Mouse (Mus musculus) neural tube, embryonic 11.5 days (tissue): ENCODE results near the gene Ttc4. TPM values are rescaled to one million over a fixed set of nuclear protein-coding genes. Genes with fewer than 3 reads are reported as not detected.

Experiments used
- ATAC-seq: fragments of 200-750 bp; cut with Nextera tagmentation; 2 replicates; pipeline ENCODE4 v1.8.0; 2017; ENCODE audit warnings: moderate number of reproducible peaks, mild to moderate bottlenecking, moderate TSS enrichment, moderate library complexity; ENCODE audit not compliant: insufficient read depth, low FRiP score, low TSS enrichment
- DNase-seq: peaks from one replicate; pipeline ENCODE4 v3.0.0-alpha.2; 2015; ENCODE audit warnings: low spot score
- H3K27ac ChIP-seq: fragments of 300-500 bp; sonication (generic); 2 replicates; pipeline ENCODE4 v1.5.1; 2014; ENCODE audit warnings: low read depth, mild to moderate bottlenecking, low read length
- H3K27me3 ChIP-seq: fragments of 300-500 bp; sonication (generic); 2 replicates; pipeline ENCODE4 v1.6.1; 2014; ENCODE audit warnings: mild to moderate bottlenecking, low read length, mixed read lengths; ENCODE audit not compliant: control insufficient read depth, insufficient read depth
- H3K36me3 ChIP-seq: fragments of 300-500 bp; sonication (generic); 2 replicates; pipeline ENCODE4 v1.6.1; 2014; ENCODE audit warnings: mild to moderate bottlenecking, low read length, moderate library complexity, mixed read lengths; ENCODE audit not compliant: control insufficient read depth, insufficient read depth
- H3K4me1 ChIP-seq: fragments of 300-500 bp; sonication (generic); 2 replicates; pipeline ENCODE4 v1.6.1; 2014; ENCODE audit warnings: low read length, mixed read lengths; ENCODE audit not compliant: control insufficient read depth, insufficient read depth
- H3K4me2 ChIP-seq: fragments of 300-500 bp; sonication (generic); 2 replicates; pipeline ENCODE4 v1.6.1; 2014; ENCODE audit warnings: low read depth, mild to moderate bottlenecking, moderate library complexity
- H3K4me3 ChIP-seq: fragments of 300-500 bp; sonication (generic); 2 replicates; pipeline ENCODE4 v1.5.1; 2014; ENCODE audit warnings: low read depth, low read length
- H3K9ac ChIP-seq: fragments of 300-500 bp; sonication (generic); 2 replicates; pipeline ENCODE4 v1.6.1; 2014; ENCODE audit warnings: mild to moderate bottlenecking, low read length
- H3K9me3 ChIP-seq: fragments of 300-500 bp; sonication (generic); 2 replicates; pipeline ENCODE4 v1.6.1; 2016; ENCODE audit warnings: low read length; ENCODE audit not compliant: control insufficient read depth
- whole genome bisulfite sequencing: fragments of 180-500 bp; shearing (Covaris S2); extraction: QIAGEN DNeasy Blood & Tissue Kit; methylation state at CpG from one replicate; pipeline ENCODE4 v1.1.7; 2014; 5-methylcytosine and 5-hydroxymethylcytosine counted together
- polyA plus RNA-seq: library from polyadenylated mRNA; unstranded; fragments of >200 nt; fragmentation: Nextera tagmentation; extraction: Ambion mirVana; gene quantifications from 2 replicates; pipeline ENCODE4 v1.2.1, GENCODE M21; 2014

Ttc4 gene
- polyA plus RNA-seq, 1 experiment from 2014 or later, result 114 TPM

DNA sequence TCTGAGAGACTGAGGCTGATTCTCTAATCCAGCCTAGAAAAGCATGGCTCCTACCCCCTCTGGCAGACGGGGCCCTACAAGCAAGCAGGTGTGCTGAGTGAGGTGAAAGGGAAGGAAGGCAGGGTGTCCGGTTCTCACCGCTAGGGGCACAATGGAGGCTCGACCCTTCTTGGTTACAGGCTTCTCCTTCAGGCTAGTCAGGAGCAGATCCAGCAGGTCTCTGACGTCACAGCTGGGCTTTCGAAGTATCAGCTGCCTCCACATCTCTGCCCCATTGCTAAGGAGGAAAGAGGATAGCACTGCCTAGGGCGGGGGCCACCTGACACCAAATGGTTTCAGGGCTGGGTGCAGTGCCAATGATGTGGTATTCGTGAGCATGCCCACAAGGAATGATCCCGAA lies 21.2 kb upstream of the Ttc4 start:
- no peak; the same call in 1 of the 2 replicates for ATAC-seq
- WGBS, result 19% methylated on average over 9 of the region's 9 CpGs
- Histone ChIP-seq H3K27ac (no peak overlapping the region), H3K4me1 (no peaks in the 10 kb centered on the region), H3K27me3 (no peaks in the 10 kb centered on the region), H3K4me2 (no peak overlapping the region), H3K9me3 (no peaks in the 10 kb centered on the region), H3K36me3 (no peaks in the 10 kb centered on the region), H3K9ac (no peak overlapping the region), H3K4me3 (no peak overlapping the region)
- DNase-seq, result peak; percentile 70

- Histone ChIP-seq H3K9me3 (no peaks in the 10 kb centered on the region), H3K4me2 (no peak overlapping the region), H3K27ac (no peak overlapping the region), H3K27me3 (no peaks in the 10 kb centered on the region), H3K4me1 (no peaks in the 10 kb centered on the region), H3K9ac (no peak overlapping the region), H3K36me3 (no peaks in the 10 kb centered on the region), H3K4me3 (no peak overlapping the region)
- ATAC-seq, result no peak
- 84% methylated on average over 15 of the region's 15 CpGs for WGBS
- DNase-seq, result no peak
Measured at GRCm38 (mm10) chr4:106693841-106694430, 15.2 kb upstream of the Ttc4 start.

GRCm38 (mm10) chr4:106688636-106689296 lies 10.0 kb upstream of the Ttc4 start:
- DNase-seq, result no peak
- Histone ChIP-seq H3K9ac (no peak overlapping the region), H3K27ac (no peak overlapping the region), H3K36me3 (no peaks in the 10 kb centered on the region), H3K9me3 (no peaks in the 10 kb centered on the region), H3K4me2 (no peak overlapping the region), H3K4me1 (no peaks in the 10 kb centered on the region), H3K27me3 (no peaks in the 10 kb centered on the region), H3K4me3 (no peak overlapping the region)
- ATAC-seq, result no peak
- WGBS, result 40% methylated on average over 3 of the region's 3 CpGs

DNA sequence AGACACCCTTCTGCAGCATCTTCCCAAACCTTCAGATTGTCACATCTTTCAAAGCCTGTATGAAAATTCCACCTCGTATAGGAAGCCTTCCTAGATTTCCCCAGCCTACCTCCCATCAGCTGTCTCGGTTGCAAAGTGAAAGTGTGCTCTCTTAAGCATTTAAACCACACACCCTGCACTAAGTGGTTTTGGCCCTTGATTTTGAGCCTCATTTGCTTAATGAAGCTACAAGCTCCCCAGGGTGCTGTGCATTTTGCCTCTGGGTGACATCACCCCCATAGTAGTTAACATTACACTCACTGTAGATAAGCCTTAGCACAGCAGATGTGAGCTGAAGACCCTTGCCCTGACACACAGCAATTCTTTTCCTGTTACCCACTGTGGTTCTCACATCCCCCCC lies 2.2 kb upstream of the Ttc4 start:
- no peaks in the 10 kb centered on the region for H3K9me3 ChIP-seq
- 0 out of 2 replicates have a peak, but pooled peaks cover 2% of the 10 kb centered on the region for H3K36me3 ChIP-seq
- no peak overlapping the region for H3K4me2 ChIP-seq
- 58% methylated on average over 2 of the region's 2 CpGs for WGBS
- DNase-seq (no peak), ATAC-seq (no peak)
- H3K4me1 ChIP-seq, result peaks cover 5% of the 10 kb centered on the region; the same call in 1 of the 2 replicates
- no peaks in the 10 kb centered on the region for H3K27me3 ChIP-seq
- H3K4me3 ChIP-seq, result no peak overlapping the region
- H3K27ac ChIP-seq, result no peak overlapping the region
- H3K9ac ChIP-seq, result no peak overlapping the region

DNA sequence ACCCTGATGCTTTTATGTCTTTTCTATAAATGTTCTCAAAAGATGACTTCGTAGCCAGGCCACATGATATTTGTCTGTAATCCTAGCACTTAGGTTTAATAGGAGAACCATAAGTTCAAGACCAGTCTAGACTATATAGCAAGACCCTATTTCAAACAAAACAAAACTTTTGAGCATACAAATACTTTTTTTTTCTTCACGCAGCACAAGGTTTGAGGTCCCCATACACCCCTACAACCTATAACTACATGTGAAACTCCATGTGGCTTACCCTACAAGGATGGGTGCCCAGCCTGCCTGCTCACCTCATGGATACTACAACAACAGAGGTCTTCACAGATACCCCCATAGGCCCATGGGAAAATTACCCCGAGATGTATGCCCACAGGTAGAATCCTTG lies 408 bp upstream of the Ttc4 start:
- WGBS, result 50% methylated on average over 3 of the region's 3 CpGs
- H3K4me1 ChIP-seq, result peaks cover 5% of the 10 kb centered on the region; the same call in 1 of the 2 replicates
- H3K27me3 ChIP-seq, result no peaks in the 10 kb centered on the region
- peak; percentile 60 for ATAC-seq
- H3K9me3 ChIP-seq, result no peaks in the 10 kb centered on the region
- no peak overlapping the region for H3K9ac ChIP-seq
- no peak for DNase-seq
- 0 out of 2 replicates have a peak, but pooled peaks cover 2% of the 10 kb centered on the region for H3K36me3 ChIP-seq
- no peak overlapping the region for H3K4me2 ChIP-seq
- H3K27ac ChIP-seq, result no peak overlapping the region
- H3K4me3 ChIP-seq, result peak overlapping the region; percentile 87

DNA sequence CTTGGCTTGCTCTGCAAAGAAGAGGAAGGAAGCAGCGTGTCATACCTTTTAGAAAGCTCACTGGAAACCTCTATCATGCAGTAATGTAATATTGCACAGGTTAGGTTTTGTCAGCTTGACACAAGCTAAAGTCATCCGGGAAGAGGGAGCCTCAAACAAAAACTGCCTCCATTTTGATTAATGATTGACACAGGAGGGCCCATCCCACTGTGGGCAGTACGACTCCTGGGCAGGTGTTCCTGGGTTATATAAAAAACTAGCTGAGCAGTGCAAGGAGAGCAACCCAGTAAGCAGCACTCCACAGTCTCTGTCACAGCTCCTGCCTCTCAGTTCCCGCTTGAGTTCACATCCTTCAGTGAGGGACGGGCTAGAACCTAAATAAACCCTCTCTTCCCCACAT lies 2.0 kb downstream of the Ttc4 start:
- ATAC-seq (no peak), DNase-seq (no peak)
- no peak overlapping the region for H3K4me3 ChIP-seq
- no peaks in the 10 kb centered on the region for H3K27me3 ChIP-seq
- WGBS, result 92% methylated on average over 5 of the region's 5 CpGs
- H3K4me1 ChIP-seq, result peaks cover 5% of the 10 kb centered on the region; the same call in 1 of the 2 replicates
- peaks cover 2% of the 10 kb centered on the region; the same call in 1 of the 2 replicates for H3K36me3 ChIP-seq
- no peak overlapping the region for H3K27ac ChIP-seq
- no peaks in the 10 kb centered on the region for H3K9me3 ChIP-seq
- no peak overlapping the region for H3K9ac ChIP-seq
- no peak overlapping the region for H3K4me2 ChIP-seq

DNA sequence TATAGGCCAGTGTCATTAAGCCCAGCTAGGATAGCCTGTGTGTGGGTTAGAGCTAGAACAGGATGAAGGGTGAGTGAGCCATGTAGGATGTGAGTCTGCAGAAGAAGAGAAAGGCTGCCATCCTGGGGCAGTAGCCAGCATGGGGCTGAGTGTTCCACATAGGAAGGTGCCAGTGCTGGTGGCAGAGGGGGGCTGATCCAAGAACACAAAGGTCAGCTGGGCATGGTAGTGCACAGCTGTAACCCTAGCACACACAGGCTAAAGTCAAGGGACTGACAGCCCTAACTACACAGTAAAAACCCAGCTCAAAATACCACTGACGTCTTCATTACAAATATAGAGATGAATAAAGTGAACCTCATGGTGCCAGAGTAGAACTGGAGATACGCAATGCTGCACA lies 12.2 kb downstream of the Ttc4 start:
- no peak for ATAC-seq
- Histone ChIP-seq H3K4me1 (no peaks in the 10 kb centered on the region), H3K4me2 (no peak overlapping the region), H3K4me3 (no peak overlapping the region), H3K9ac (no peak overlapping the region), H3K9me3 (no peaks in the 10 kb centered on the region), H3K27me3 (no peaks in the 10 kb centered on the region), H3K36me3 (peaks cover 34% of the 10 kb centered on the region), H3K27ac (no peak overlapping the region)
- no peak for DNase-seq
- WGBS, result 90% methylated on average over 2 of the region's 2 CpGs

GRCm38 (mm10) chr4:106665673-106666072 lies 13.1 kb downstream of the Ttc4 start:
- Histone ChIP-seq H3K36me3 (peaks cover 34% of the 10 kb centered on the region), H3K4me3 (no peak overlapping the region), H3K27me3 (no peaks in the 10 kb centered on the region), H3K4me2 (no peak overlapping the region), H3K4me1 (no peaks in the 10 kb centered on the region), H3K9me3 (no peaks in the 10 kb centered on the region), H3K9ac (no peak overlapping the region), H3K27ac (no peak overlapping the region)
- DNase-seq, result no peak
- whole genome bisulfite sequencing, result 95% methylated on average over 10 of the region's 10 CpGs
- no peak for ATAC-seq

DNA sequence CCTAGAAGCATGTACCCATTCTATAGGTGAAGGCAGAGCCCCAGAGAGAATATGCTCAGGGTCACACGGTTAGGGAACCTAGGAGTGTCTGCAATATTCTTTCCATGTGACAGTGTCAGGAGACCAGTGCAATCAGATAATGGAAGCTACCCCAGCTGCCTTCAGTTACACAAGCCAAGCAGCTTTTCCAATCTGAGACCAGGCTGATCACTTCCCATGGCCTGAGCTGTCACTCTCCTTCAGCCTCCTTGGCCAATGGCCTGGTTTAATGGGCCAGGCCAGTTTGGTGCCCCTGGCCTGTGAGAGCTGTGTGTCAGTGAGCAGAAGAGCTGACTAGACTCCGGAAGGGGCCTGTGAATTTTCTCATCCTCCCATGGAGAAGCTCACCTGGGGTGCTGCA lies 13.5 kb downstream of the Ttc4 start:
- Histone ChIP-seq H3K27me3 (no peaks in the 10 kb centered on the region), H3K4me3 (no peak overlapping the region), H3K9me3 (no peaks in the 10 kb centered on the region), H3K36me3 (peaks cover 33% of the 10 kb centered on the region), H3K27ac (no peak overlapping the region), H3K9ac (no peak overlapping the region), H3K4me2 (no peak overlapping the region), H3K4me1 (no peaks in the 10 kb centered on the region)
- WGBS, result 100% methylated on average over 2 of the region's 2 CpGs
- DNase-seq (no peak), ATAC-seq (no peak)
